Mouse (Mus musculus) C2C12 (cell line): ENCODE data around the gene Hpcal1.

Source experiments
- CEBPB ChIP-seq: IDR thresholded peaks from one replicate; pipeline ENCODE4 v1.6.1; 2011; ENCODE audit warnings: low read depth, mild to moderate bottlenecking, control low read depth, moderate library complexity
- CTCF ChIP-seq: IDR thresholded peaks from one replicate; pipeline ENCODE4 v1.5.1; 2011; ENCODE audit not compliant: control insufficient read depth, insufficient read depth, insufficient read length
- FOSL1 ChIP-seq: IDR thresholded peaks from one replicate; pipeline ENCODE4 v1.8.0; 2011; ENCODE audit warnings: mild to moderate bottlenecking, low read length; ENCODE audit not compliant: poor library complexity, insufficient read depth, severe bottlenecking
- MAX ChIP-seq: IDR thresholded peaks from one replicate; pipeline ENCODE4 v1.6.1; 2011; ENCODE audit warnings: mild to moderate bottlenecking, control low read depth
- MYOD1 ChIP-seq: IDR thresholded peaks from one replicate; pipeline ENCODE4 v1.6.1; 2011; ENCODE audit warnings: low read depth; ENCODE audit not compliant: control insufficient read depth, insufficient read length
- MYOG ChIP-seq: IDR thresholded peaks from one replicate; pipeline ENCODE4 v1.6.1; 2011; ENCODE audit not compliant: control insufficient read depth, insufficient read length; ENCODE audit errors: extremely low read depth
- USF1 ChIP-seq: IDR thresholded peaks from one replicate; pipeline ENCODE4 v1.6.1; 2011; ENCODE audit warnings: low read depth, mild to moderate bottlenecking, control low read depth, moderate library complexity

- TF ChIP-seq CTCF, result no peak
- TF ChIP-seq CEBPB, result no peak
- no peak for TF ChIP-seq USF1
- no peak for TF ChIP-seq MAX
- TF ChIP-seq MYOD1, result no peak
- no peak for TF ChIP-seq FOSL1
- no peak for TF ChIP-seq MYOG
These were observed 102.1 kb downstream of the Hpcal1 start for GRCm38 (mm10) chr12:17792756-17793155.
